Comparison of ENCODE assay signal across 23 mouse cellular contexts in the genomic region with DNA sequence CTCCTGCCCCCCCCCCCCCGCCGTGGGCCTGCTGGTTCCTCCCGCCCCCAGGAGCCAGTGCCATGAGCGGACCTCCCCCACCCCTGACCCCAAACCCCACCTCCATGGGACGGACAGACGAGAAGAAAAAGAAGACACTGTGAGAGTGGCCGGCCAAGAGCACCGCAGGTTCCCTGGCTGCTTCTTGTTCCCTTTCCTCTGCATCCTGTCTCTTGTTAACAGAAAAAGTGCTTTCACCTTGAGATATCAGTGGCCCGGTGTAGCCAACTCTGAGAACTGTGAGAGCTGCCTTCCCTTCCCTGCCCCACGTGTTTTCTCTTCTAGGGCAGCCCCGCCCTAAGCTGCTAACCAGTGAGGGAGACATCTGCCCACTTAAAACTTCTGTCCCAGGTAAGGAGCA. TPM values are rescaled to one million over a fixed set of nuclear protein-coding genes. Genes with fewer than 3 reads are reported as not detected.
"Had no signal": no experiment of that assay in that cellular context is flagged by ENCODE, and none has a peak within 500 bp of the region (broad histone marks: within the 10 kb centered on the region; RNA-seq: fewer than 3 reads in every experiment).

No protein-coding gene starts in this region.

RNA-seq across cellular contexts. Expression of a gene that starts 9.1 kb away (rescaled TPM):
- total RNA-seq: layer of hippocampus, postnatal 36 days; left cerebral cortex, adult 2 months; left cerebral cortex, postnatal 36 days; midbrain, postnatal 0 days had no signal
- polyA plus RNA-seq: limb, embryonic 11.5 days; liver, adult 2 months; midbrain, embryonic 11.5 days; midbrain, embryonic 14.5 days; neural tube, embryonic 11.5 days had no signal

RNA-seq across cellular contexts. Expression of a gene that starts 23.3 kb away (rescaled TPM):
- total RNA-seq: layer of hippocampus, adult 8-10 months; layer of hippocampus, postnatal 10 days; layer of hippocampus, postnatal 36 days; left cerebral cortex, adult 2 months; left cerebral cortex, postnatal 10 days; left cerebral cortex, postnatal 36 days; liver, adult 2 months; megakaryocyte progenitor cell, adult 5-6 weeks; megakaryocyte-erythroid progenitor cell, adult 5-6 weeks; midbrain, postnatal 0 days had no signal
- polyA plus RNA-seq: limb, embryonic 14.5 days; liver, adult 2 months; liver, embryonic 14.5 days; lung, adult 2 months; lung, embryonic 16.5 days; midbrain, embryonic 11.5 days; midbrain, embryonic 14.5 days; midbrain, postnatal 0 days; neural tube, embryonic 11.5 days; neural tube, embryonic 14.5 days; stomach, embryonic 14.5 days had no signal

RNA-seq across cellular contexts. Expression of a gene that starts 28.7 kb away (rescaled TPM):
- total RNA-seq: layer of hippocampus, adult 8-10 months; layer of hippocampus, postnatal 10 days; layer of hippocampus, postnatal 36 days; left cerebral cortex, adult 2 months; left cerebral cortex, postnatal 10 days; left cerebral cortex, postnatal 36 days; liver, adult 2 months; megakaryocyte progenitor cell, adult 5-6 weeks; midbrain, postnatal 0 days had no signal
- polyA plus RNA-seq: kidney, embryonic 15.5 days; limb, embryonic 11.5 days; lung, embryonic 16.5 days; midbrain, embryonic 11.5 days; midbrain, embryonic 14.5 days; midbrain, postnatal 0 days; neural tube, embryonic 11.5 days; neural tube, embryonic 14.5 days; stomach, embryonic 14.5 days had no signal

RNA-seq across cellular contexts. Expression of a gene that starts 45.0 kb away (rescaled TPM):
- total RNA-seq: layer of hippocampus, adult 8-10 months; layer of hippocampus, postnatal 10 days; layer of hippocampus, postnatal 36 days; left cerebral cortex, adult 2 months; left cerebral cortex, postnatal 10 days; left cerebral cortex, postnatal 36 days; liver, adult 2 months; megakaryocyte progenitor cell, adult 5-6 weeks; megakaryocyte-erythroid progenitor cell, adult 5-6 weeks had no signal
- polyA plus RNA-seq: limb, embryonic 11.5 days; liver, adult 2 months; liver, embryonic 14.5 days; midbrain, embryonic 11.5 days; midbrain, embryonic 14.5 days; neural tube, embryonic 11.5 days; small intestine, adult 2 months; spleen, adult 2 months had no signal

RNA-seq across cellular contexts. Expression of a gene that starts 47.5 kb away (rescaled TPM):
- total RNA-seq: layer of hippocampus, postnatal 10 days; layer of hippocampus, postnatal 36 days; left cerebral cortex, adult 2 months; left cerebral cortex, postnatal 36 days had no signal
- polyA plus RNA-seq: limb, embryonic 11.5 days; midbrain, embryonic 11.5 days; midbrain, embryonic 14.5 days; neural tube, embryonic 14.5 days had no signal
